Mouse (Mus musculus): ENCODE measurements around the gene Lamp2.

DNA sequence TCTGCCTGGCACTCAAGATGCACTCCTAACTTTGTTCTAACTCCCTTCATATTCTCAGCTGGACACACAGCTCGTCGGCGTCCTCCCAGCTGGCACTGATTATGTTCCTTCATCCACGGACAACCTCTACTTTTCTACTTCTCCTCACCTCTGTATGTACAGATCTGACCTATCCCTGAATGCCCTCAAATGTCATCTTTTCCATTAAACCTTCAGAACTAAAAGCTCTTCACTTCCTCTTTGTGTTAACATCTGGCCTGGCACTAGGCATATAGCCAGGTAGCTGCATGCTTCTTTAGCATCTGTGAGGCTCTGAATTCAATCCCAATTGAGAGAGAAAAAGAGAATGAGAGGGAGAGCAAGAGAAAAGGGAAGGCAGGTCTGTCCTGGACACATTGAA, 26.8 kb downstream of the Lamp2 start:
- TF ChIP-seq CTCF (conservative IDR thresholded peaks at IDR 0.05; ENCODE audit: low read length) (no peak), POU5F1 (IDR thresholded peaks at IDR 0.05; ENCODE audit: borderline replicate concordance, low read length) (no peak)

Measured in E14TG2a.4 (cell line).